Mouse (Mus musculus): ENCODE measurements around the gene Fam168b.

The Fam168b gene

GRCm38 (mm10) chr1:34812407-34813247 lies 30.2 kb downstream of the Fam168b start:
- DNase-seq (ENCODE audit: low read depth, low spot score), result no peak

DNA sequence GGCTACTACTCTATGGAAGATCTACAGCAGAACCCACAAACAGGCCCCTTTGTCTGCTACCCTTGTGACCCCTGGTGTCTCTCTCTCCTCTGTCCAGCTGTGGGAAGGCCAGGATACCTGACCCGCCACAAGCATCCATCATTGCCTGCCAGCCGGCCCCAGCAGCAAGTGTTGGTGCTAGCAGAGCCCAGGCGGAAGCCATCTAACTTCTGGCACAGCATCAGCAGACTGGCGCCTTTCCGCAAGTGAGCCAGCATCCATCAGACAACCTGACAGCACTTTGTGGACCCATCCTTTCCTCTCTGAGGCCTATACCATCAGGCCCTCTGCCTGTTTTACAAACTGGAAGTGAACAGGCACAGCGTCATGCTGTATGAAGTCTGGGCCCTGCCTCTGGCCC lies 31.3 kb downstream of the Fam168b start:
- DNase-seq (ENCODE audit: low read depth, low spot score), result no peak

GRCm38 (mm10) chr1:34811035-34811434 lies 31.8 kb downstream of the Fam168b start:
- no peak for DNase-seq (ENCODE audit: low read depth, low spot score)

- no peak for DNase-seq (ENCODE audit: low read depth, low spot score)
These were observed 32.6 kb downstream of the Fam168b start for GRCm38 (mm10) chr1:34810293-34810692.

GRCm38 (mm10) chr1:34808445-34808844 lies 34.4 kb downstream of the Fam168b start:
- no peak for DNase-seq (ENCODE audit: low read depth, low spot score)

GRCm38 (mm10) chr1:34805931-34806520 lies 36.8 kb downstream of the Fam168b start:
- peak; percentile 48 for DNase-seq (ENCODE audit: low read depth, low spot score)

GRCm38 (mm10) chr1:34804863-34805262 lies 38.0 kb downstream of the Fam168b start:
- no peak for DNase-seq (ENCODE audit: low read depth, low spot score)

GRCm38 (mm10) chr1:34802290-34802642 lies 40.6 kb downstream of the Fam168b start:
- no peak for DNase-seq (ENCODE audit: low read depth, low spot score)

DNA sequence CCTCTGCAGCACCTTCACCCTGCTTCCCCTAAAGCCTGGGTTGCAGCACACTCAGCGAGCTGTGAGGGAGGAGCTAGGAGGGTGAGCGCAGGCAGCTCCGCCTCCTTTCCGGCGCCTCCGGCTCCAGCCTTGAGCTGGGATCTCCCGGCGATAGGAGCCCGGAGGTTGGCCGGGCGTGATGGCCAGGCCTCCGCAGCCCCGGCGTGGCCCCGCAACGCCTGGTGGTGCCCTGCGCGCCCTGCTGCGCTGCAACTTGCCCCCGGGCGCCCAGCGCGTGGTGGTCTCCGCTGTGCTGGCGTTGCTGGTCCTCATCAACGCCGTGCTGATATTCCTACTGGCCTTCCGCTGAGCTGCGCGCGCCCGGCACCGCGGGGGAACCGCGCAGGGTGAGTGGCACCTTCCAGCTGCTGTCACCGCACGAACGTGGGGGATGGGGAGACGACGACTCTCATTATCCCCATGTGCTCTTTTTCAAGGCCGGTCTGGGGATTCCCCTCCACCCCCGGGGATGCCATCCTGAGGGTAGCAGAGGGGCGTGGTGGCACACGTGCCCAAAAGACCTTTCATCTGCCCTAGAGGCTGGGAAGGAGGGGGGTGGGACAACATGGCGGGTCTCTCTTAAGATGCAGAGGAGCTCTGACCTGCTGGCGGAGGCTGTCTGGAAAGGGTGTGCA lies 41.1 kb downstream of the Fam168b start:
- peak; percentile 72 for DNase-seq (ENCODE audit: low read depth, low spot score)

DNA sequence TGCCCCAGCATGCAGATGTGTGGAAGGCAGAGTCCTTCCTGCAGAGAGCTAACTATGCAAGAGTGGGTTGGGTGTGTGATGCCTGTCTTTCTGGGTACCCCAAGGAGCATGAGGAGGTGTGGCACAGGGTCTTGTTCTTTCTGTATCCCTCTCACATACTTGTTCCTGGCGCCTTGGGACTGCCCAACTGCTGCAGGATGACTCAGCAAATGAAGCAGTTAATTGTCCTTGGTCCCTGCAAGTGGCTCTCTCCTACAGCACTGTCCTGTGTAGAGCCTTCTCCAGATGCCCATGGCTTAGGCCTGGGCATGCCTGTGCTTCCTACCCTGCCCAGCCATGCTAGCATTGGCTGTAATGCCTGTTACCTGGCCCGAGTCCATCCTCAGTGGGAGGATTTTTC lies 43.7 kb downstream of the Fam168b start:
- DNase-seq (ENCODE audit: low read depth, low spot score), result no peak

- no peak for DNase-seq (ENCODE audit: low read depth, low spot score)
These were observed 49.3 kb downstream of the Fam168b start for GRCm38 (mm10) chr1:34793304-34794300.

DNA sequence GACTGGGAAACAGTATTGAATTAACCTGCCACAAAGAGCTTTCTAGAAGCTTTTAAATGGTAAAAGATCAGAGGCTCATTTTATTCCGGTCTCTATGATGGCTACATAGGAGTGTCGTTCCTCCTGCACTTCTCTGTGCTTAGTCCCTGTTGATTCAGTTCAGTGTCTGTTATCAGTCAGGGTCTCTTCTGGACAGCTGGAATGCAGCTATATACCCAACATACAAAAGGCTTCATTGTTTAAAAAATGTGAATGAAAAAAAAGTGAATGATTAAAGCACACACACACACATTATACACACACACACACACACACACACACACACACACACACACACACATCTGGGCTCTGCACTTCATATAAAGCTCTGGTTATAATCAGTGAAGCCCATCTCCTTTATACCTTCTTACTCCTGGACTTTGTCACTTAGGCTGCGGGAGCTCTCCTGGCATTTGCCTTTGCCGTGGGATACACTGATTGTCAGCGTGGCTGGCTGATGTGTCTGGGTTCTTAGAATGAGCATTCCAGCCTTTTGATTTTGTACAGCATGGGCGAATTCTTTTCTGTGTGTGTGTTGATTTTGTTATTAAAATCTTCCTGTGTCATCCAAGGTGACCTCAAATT lies 59.2 kb downstream of the Fam168b start:
- DNase-seq (ENCODE audit: low read depth, low spot score), result no peak

- DNase-seq (ENCODE audit: low read depth, low spot score), result no peak
These were observed 67.0 kb downstream of the Fam168b start for GRCm38 (mm10) chr1:34775870-34776269.

DNA sequence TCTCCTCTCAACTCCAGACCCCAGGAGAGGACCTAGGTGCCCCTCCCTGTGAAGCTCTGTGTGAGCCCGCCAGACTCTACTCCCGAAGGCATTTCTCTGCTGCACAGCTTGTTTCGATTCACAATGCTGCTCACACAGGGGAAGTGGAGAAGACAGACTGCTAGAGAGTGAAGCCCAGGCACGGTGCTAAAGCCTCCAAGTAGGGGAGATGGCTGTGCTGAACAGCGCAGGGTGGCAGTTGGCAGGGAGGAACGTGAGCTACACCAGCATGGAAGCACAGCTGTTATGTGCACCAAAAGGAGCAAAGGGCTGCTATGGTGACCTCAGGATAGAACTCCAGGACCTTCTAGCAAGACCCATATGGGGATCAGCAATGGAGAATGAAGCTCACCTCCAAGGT lies 74.0 kb downstream of the Fam168b start:
- DNase-seq (ENCODE audit: low read depth, low spot score), result no peak

- no peak for DNase-seq (ENCODE audit: low read depth, low spot score)
These were observed 75.0 kb downstream of the Fam168b start for GRCm38 (mm10) chr1:34767851-34768250.

- DNase-seq (ENCODE audit: low read depth, low spot score), result no peak
These were observed 76.0 kb downstream of the Fam168b start for GRCm38 (mm10) chr1:34766899-34767298.

All from ES-CJ7 (cell line).